Mouse (Mus musculus): ENCODE data around the gene Jazf1. TPM values are rescaled to one million over a fixed set of nuclear protein-coding genes. Genes with fewer than 3 reads are reported as not detected.

The Jazf1 gene
- polyA plus RNA-seq, 1 experiment, result 0.27 TPM

GRCm38 (mm10) chr6:52858911-52859431, 209.5 kb downstream of the Jazf1 start:
- no peaks in the 10 kb centered on the region; the same call in 1 of the 2 replicates for H3K4me1 ChIP-seq (ENCODE audit: control insufficient read depth, insufficient read depth, insufficient read length, low read length)
- H3K36me3 ChIP-seq (ENCODE audit: control insufficient read depth, insufficient read depth, low read length), result no peaks in the 10 kb centered on the region
- WGBS, result 75% methylated on average over 3 of the region's 3 CpGs
- no peak overlapping the region for H3K4me3 ChIP-seq (ENCODE audit: low read depth, low read length)
- TF ChIP-seq CTCF (IDR thresholded peaks at IDR 0.05; ENCODE audit: extremely low read depth, insufficient read length, insufficient replicate concordance, low read depth, low read length) (no peak), POLR2A (IDR thresholded peaks at IDR 0.05; ENCODE audit: low read depth, low read length) (no peak)
- no peaks in the 10 kb centered on the region for H3K27me3 ChIP-seq (ENCODE audit: control insufficient read depth, insufficient read depth, low read length)
- no peak overlapping the region for H3K27ac ChIP-seq (ENCODE audit: insufficient read depth, low read depth, low read length)

- Histone ChIP-seq H3K4me3 (ENCODE audit: low read depth, low read length) (no peak overlapping the region), H3K36me3 (ENCODE audit: control insufficient read depth, insufficient read depth, low read length) (no peaks in the 10 kb centered on the region), H3K27me3 (ENCODE audit: control insufficient read depth, insufficient read depth, low read length) (no peaks in the 10 kb centered on the region), H3K4me1 (ENCODE audit: control insufficient read depth, insufficient read depth, insufficient read length, low read length) (no peaks in the 10 kb centered on the region), H3K27ac (ENCODE audit: insufficient read depth, low read depth, low read length) (no peak overlapping the region)
- TF ChIP-seq CTCF (IDR thresholded peaks at IDR 0.05; ENCODE audit: extremely low read depth, insufficient read length, insufficient replicate concordance, low read depth, low read length) (no peak), POLR2A (IDR thresholded peaks at IDR 0.05; ENCODE audit: low read depth, low read length) (no peak)
- 64% methylated on average over 8 of the region's 8 CpGs for WGBS
These were observed 215.9 kb downstream of the Jazf1 start for GRCm38 (mm10) chr6:52852404-52853107.

GRCm38 (mm10) chr6:52851975-52852374, 216.5 kb downstream of the Jazf1 start:
- TF ChIP-seq POLR2A (IDR thresholded peaks at IDR 0.05; ENCODE audit: low read depth, low read length), result no peak
- TF ChIP-seq CTCF (IDR thresholded peaks at IDR 0.05; ENCODE audit: extremely low read depth, insufficient read length, insufficient replicate concordance, low read depth, low read length), result no peak
- WGBS, result 56% methylated on average over 3 of the region's 3 CpGs

GRCm38 (mm10) chr6:52851019-52851418, 217.4 kb downstream of the Jazf1 start:
- WGBS, result 43% methylated on average over 5 of the region's 5 CpGs
- Histone ChIP-seq H3K4me3 (ENCODE audit: low read depth, low read length) (no peak overlapping the region), H3K36me3 (ENCODE audit: control insufficient read depth, insufficient read depth, low read length) (no peaks in the 10 kb centered on the region), H3K4me1 (ENCODE audit: control insufficient read depth, insufficient read depth, insufficient read length, low read length) (no peaks in the 10 kb centered on the region), H3K27ac (ENCODE audit: insufficient read depth, low read depth, low read length) (no peak overlapping the region), H3K27me3 (ENCODE audit: control insufficient read depth, insufficient read depth, low read length) (no peaks in the 10 kb centered on the region)
- TF ChIP-seq POLR2A (IDR thresholded peaks at IDR 0.05; ENCODE audit: low read depth, low read length), result no peak
- TF ChIP-seq CTCF (IDR thresholded peaks at IDR 0.05; ENCODE audit: extremely low read depth, insufficient read length, insufficient replicate concordance, low read depth, low read length), result no peak

More at GRCm38 (mm10) chr6:52851975-52852374, 216.5 kb downstream of the Jazf1 start:
- Histone ChIP-seq H3K36me3 (ENCODE audit: control insufficient read depth, insufficient read depth, low read length) (no peaks in the 10 kb centered on the region), H3K4me3 (ENCODE audit: low read depth, low read length) (no peak overlapping the region), H3K27ac (ENCODE audit: insufficient read depth, low read depth, low read length) (no peak overlapping the region), H3K4me1 (ENCODE audit: control insufficient read depth, insufficient read depth, insufficient read length, low read length) (no peaks in the 10 kb centered on the region), H3K27me3 (ENCODE audit: control insufficient read depth, insufficient read depth, low read length) (no peaks in the 10 kb centered on the region)

GRCm38 (mm10) chr6:52848199-52848598, 220.2 kb downstream of the Jazf1 start:
- Histone ChIP-seq H3K27ac (ENCODE audit: insufficient read depth, low read depth, low read length) (no peak overlapping the region), H3K27me3 (ENCODE audit: control insufficient read depth, insufficient read depth, low read length) (no peaks in the 10 kb centered on the region), H3K36me3 (ENCODE audit: control insufficient read depth, insufficient read depth, low read length) (no peaks in the 10 kb centered on the region), H3K4me1 (ENCODE audit: control insufficient read depth, insufficient read depth, insufficient read length, low read length) (no peaks in the 10 kb centered on the region), H3K4me3 (ENCODE audit: low read depth, low read length) (no peak overlapping the region)
- TF ChIP-seq POLR2A (IDR thresholded peaks at IDR 0.05; ENCODE audit: low read depth, low read length) (no peak), CTCF (IDR thresholded peaks at IDR 0.05; ENCODE audit: extremely low read depth, insufficient read length, insufficient replicate concordance, low read depth, low read length) (no peak)
- 70% methylated on average over 6 of the region's 6 CpGs for WGBS

- 92% methylated on average over 2 of the region's 2 CpGs for WGBS
- Histone ChIP-seq H3K4me1 (ENCODE audit: control insufficient read depth, insufficient read depth, insufficient read length, low read length) (no peaks in the 10 kb centered on the region), H3K27ac (ENCODE audit: insufficient read depth, low read depth, low read length) (no peak overlapping the region), H3K4me3 (ENCODE audit: low read depth, low read length) (no peak overlapping the region), H3K36me3 (ENCODE audit: control insufficient read depth, insufficient read depth, low read length) (no peaks in the 10 kb centered on the region), H3K27me3 (ENCODE audit: control insufficient read depth, insufficient read depth, low read length) (no peaks in the 10 kb centered on the region)
- TF ChIP-seq CTCF (IDR thresholded peaks at IDR 0.05; ENCODE audit: extremely low read depth, insufficient read length, insufficient replicate concordance, low read depth, low read length) (no peak), POLR2A (IDR thresholded peaks at IDR 0.05; ENCODE audit: low read depth, low read length) (no peak)
These were observed 222.1 kb downstream of the Jazf1 start for GRCm38 (mm10) chr6:52846314-52846713.

- Histone ChIP-seq H3K36me3 (ENCODE audit: control insufficient read depth, insufficient read depth, low read length) (no peaks in the 10 kb centered on the region), H3K4me1 (ENCODE audit: control insufficient read depth, insufficient read depth, insufficient read length, low read length) (no peaks in the 10 kb centered on the region)
- 83% methylated on average over 3 of the region's 3 CpGs for WGBS
These were observed 223.7 kb downstream of the Jazf1 start for GRCm38 (mm10) chr6:52844741-52845140.

More at GRCm38 (mm10) chr6:52844741-52845140, 223.7 kb downstream of the Jazf1 start:
- H3K4me3 ChIP-seq (ENCODE audit: low read depth, low read length), result no peak overlapping the region
- TF ChIP-seq POLR2A (IDR thresholded peaks at IDR 0.05; ENCODE audit: low read depth, low read length) (no peak), CTCF (IDR thresholded peaks at IDR 0.05; ENCODE audit: extremely low read depth, insufficient read length, insufficient replicate concordance, low read depth, low read length) (no peak)
- H3K27me3 ChIP-seq (ENCODE audit: control insufficient read depth, insufficient read depth, low read length), result no peaks in the 10 kb centered on the region
- H3K27ac ChIP-seq (ENCODE audit: insufficient read depth, low read depth, low read length), result no peak overlapping the region
